Mouse (Mus musculus) MN1 (cell line): ENCODE measurements around the gene Khdc3.
"Not testable (repeated sequence)": the region's sequence is repeated elsewhere in the genome, so short reads cannot be mapped to it uniquely, and the experiment has no call there.

Experiments used
- DNase-seq: peaks from one replicate; pipeline ENCODE4 v3.0.0-alpha.2; 2016; ENCODE audit warnings: low spot score

Gene Khdc3

GRCm38 (mm10) chr9:73102181-73102580 is 545 bp downstream of the Khdc3 start, which contains the start of gene Gm20509:
Gene Gm20509, plus strand, starts transcription at chr9:73102470.
- no peak for DNase-seq

- no peak for DNase-seq
These were observed 1.7 kb downstream of the Khdc3 start for GRCm38 (mm10) chr9:73103159-73103879.

GRCm38 (mm10) chr9:73103880-73104198 is 2.2 kb downstream of the Khdc3 start:
- DNase-seq = no peak

- DNase-seq = no peak
These were observed 3.5 kb downstream of the Khdc3 start for GRCm38 (mm10) chr9:73105141-73105540.

- no peak for DNase-seq
These were observed 4.1 kb downstream of the Khdc3 start for GRCm38 (mm10) chr9:73105771-73106170.

- peak; percentile 91 for DNase-seq
These were observed 11.6 kb downstream of the Khdc3 start, which contains the start of gene Rsl24d1 for GRCm38 (mm10) chr9:73112919-73113906. Gene Rsl24d1, plus strand, starts transcription at chr9:73113426.

GRCm38 (mm10) chr9:73116704-73117103 is 15.1 kb downstream of the Khdc3 start:
- DNase-seq = not testable (repeated sequence)

GRCm38 (mm10) chr9:73118012-73118411 is 16.4 kb downstream of the Khdc3 start:
- no peak for DNase-seq

- peak; percentile 34 for DNase-seq
These were observed 20.1 kb downstream of the Khdc3 start for GRCm38 (mm10) chr9:73121735-73122134.

GRCm38 (mm10) chr9:73125043-73125570 is 23.5 kb downstream of the Khdc3 start:
- no peak for DNase-seq

GRCm38 (mm10) chr9:73127457-73127856 is 25.8 kb downstream of the Khdc3 start:
- no peak for DNase-seq

- DNase-seq = no peak
These were observed 28.2 kb downstream of the Khdc3 start for GRCm38 (mm10) chr9:73129875-73130274.

GRCm38 (mm10) chr9:73130529-73130928 is 28.9 kb downstream of the Khdc3 start:
- no peak for DNase-seq

GRCm38 (mm10) chr9:73137341-73137886 is 35.8 kb downstream of the Khdc3 start:
- DNase-seq = no peak
